Mouse (Mus musculus): Measurements from ENCODE around the gene Dnajc7.

GRCm38 (mm10) chr11:100535996-100536395, 84.0 kb downstream of the Dnajc7 start:
- TF ChIP-seq POLR2A (IDR thresholded peaks at IDR 0.05; ENCODE audit: extremely low read depth, insufficient read depth, low read length) (no peak), CTCF (IDR thresholded peaks at IDR 0.05; ENCODE audit: extremely low read depth, insufficient read depth, low read length) (no peak)
